Mouse (Mus musculus) heart, postnatal 4 days (tissue): ENCODE results near the gene Vipr1. TPM values are rescaled to one million over a fixed set of nuclear protein-coding genes. Genes with fewer than 3 reads are reported as not detected.

ENCODE experiments used
- DNase-seq: peaks from one replicate; pipeline ENCODE4 v3.0.0; 2021
- total RNA-seq, 2 experiments: library from RNA; stranded (reverse); gene quantifications; 2 replicates each; pipeline ENCODE4 v1.2.3; 2021

The Vipr1 gene
- total RNA-seq, 2 experiments from 2014 or later = 0.64 to 2.4 TPM

DNA sequence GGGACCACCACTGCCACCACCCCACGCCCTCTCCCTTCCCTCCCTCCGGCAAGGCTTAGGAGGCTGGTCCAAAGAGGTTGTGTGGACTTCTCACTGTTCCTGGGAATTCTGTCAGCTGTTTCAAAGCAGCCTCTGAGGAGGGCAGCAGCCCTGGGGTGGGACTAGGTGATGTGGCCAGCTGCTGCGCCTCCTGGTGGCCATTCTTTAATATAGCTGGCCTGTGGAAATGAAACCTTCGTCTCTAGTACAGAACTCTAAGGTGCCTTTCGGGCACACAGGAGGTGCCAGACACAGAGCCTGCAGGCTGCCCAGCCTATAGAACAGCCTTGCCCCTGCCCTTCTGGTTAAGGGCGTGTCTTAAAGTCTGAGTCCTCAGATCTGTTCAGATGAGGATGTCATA is 37.0 kb downstream of the Vipr1 start:
- DNase-seq = peak; percentile 73

- DNase-seq = no peak
Measured at GRCm38 (mm10) chr9:121681191-121681590, 38.7 kb downstream of the Vipr1 start.

DNA sequence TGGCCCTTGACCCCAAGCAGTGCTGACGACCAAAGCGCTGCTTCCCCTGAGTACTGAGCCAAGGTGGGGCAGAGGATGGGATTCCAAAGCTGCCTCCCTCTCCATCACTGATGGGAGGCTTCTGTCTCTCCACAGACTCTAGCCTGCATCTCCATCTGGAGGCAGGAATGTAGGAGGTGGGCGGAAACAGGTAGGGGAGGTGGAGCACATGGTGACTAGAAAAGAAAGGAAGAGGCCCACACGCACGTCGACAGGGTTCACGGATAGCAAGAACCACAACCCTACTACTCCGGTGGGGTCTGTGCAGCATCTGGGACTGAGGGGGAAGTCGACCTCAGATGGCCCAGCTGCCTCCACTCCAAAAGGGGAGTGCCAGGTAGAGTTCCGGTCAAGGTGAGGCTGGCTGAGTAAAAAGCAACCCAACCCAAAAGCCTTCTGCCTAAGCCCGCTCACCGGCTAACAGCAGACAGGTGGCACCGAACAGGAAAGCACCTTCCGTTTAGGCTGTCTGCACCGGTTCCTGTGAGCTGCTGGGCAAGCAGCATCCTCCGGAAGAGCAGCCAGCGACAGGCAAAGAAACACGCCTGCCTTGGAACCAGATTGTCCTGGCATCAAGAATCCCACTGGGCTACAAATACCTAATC is 39.6 kb downstream of the Vipr1 start:
- DNase-seq = no peak

GRCm38 (mm10) chr9:121684702-121685101 is 42.2 kb downstream of the Vipr1 start:
- no peak for DNase-seq

GRCm38 (mm10) chr9:121690200-121690651 is 47.7 kb downstream of the Vipr1 start:
- no peak for DNase-seq

DNA sequence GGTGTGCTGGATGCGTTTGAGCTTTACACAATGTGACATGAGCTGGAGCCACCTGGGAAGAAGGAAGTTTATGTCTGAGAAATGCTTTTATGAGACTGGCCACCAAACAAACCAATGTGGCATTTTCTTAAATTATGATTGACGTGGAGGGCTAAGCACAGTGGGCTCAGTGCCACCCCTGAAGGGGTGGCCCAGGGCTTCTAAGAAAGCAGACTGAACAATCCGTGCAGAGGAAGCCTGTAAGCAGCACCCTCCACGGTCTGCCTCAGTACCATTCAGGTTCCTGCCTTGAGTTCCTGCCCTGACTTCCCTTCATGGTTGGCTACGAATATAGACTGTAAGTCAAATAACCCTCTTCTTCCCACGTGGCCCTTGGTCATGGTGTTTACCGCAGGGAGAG is 48.2 kb downstream of the Vipr1 start:
- DNase-seq = no peak

DNA sequence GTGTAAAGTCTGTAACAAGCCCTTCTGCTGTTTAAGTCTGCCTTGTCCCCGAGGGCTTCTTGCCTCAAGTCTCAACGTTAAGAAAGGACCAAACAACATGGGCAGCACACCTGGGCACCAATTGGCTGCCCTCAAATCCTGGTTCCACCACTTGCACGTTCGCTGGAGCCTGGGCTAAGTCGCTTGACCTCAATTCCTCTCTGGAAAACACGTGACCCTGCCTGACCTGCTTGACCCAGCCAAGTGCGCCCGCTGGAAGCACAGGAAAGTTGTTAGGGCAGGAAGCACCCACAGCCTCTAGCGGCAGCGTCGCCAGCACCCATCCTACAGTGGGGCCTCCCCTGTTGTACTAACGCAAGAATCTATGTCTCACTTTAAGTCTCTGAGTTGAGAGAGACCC is 52.2 kb downstream of the Vipr1 start:
- no peak for DNase-seq

DNA sequence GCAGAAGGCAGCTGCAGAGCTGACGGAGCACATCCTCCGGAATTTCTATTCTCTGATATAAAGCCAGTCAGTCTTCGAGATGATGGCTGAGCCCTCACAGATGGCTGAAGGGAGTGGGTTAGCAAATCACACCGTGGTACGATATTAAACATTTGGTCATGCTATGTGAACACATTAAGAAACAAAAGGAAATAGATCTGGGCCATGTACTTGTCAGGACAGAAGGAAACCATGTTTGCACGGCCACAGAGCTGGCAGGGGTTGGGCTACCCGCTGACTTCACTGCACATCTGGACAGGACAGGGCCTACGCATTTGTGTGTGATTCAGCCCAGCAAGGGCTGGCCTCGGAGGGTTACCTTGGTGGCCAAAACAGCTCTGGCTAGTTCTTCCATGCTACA is 54.1 kb downstream of the Vipr1 start:
- DNase-seq = no peak

- peak; percentile 83 for DNase-seq
Measured at GRCm38 (mm10) chr9:121697150-121698049, 54.9 kb downstream of the Vipr1 start.

- no peak for DNase-seq
Measured at GRCm38 (mm10) chr9:121704261-121704645, 61.7 kb downstream of the Vipr1 start.

GRCm38 (mm10) chr9:121704646-121705625 is 62.4 kb downstream of the Vipr1 start, which contains the start of gene Sec22c:
Sec22c (minus strand) TSS chr9:121705490.
- peak; percentile 89 for DNase-seq

DNA sequence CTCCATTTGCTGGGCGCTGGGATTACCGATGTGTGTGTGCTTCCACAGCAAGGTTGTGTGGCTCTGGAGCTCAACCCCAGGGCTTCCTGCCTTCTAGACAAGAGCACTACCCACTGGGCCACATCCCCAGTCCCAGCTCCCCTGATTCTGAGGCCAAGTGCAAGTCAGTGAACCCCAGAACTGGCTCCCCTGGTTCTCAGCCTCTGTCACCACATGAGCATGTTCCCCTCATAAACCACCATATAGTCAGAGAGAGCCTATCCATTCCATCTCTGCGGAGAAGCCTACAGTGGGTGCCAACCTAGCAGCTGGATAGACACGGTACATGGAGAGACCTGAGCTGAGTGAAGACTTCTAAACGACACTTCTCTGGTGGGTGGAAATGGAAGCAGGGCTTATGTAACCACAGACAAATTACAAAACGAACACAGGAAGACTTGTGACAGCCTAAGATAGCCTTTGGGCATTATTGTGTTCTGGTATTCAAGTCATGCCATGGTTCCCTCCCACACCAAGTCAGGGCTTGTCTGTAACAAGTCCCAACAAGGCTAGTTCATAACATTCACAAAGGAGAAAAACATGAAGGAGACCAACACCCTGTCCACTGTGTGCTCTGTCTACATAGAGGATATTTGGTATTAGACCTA is 63.6 kb downstream of the Vipr1 start:
- DNase-seq = no peak

GRCm38 (mm10) chr9:121707801-121708200 is 65.3 kb downstream of the Vipr1 start:
- no peak for DNase-seq

DNA sequence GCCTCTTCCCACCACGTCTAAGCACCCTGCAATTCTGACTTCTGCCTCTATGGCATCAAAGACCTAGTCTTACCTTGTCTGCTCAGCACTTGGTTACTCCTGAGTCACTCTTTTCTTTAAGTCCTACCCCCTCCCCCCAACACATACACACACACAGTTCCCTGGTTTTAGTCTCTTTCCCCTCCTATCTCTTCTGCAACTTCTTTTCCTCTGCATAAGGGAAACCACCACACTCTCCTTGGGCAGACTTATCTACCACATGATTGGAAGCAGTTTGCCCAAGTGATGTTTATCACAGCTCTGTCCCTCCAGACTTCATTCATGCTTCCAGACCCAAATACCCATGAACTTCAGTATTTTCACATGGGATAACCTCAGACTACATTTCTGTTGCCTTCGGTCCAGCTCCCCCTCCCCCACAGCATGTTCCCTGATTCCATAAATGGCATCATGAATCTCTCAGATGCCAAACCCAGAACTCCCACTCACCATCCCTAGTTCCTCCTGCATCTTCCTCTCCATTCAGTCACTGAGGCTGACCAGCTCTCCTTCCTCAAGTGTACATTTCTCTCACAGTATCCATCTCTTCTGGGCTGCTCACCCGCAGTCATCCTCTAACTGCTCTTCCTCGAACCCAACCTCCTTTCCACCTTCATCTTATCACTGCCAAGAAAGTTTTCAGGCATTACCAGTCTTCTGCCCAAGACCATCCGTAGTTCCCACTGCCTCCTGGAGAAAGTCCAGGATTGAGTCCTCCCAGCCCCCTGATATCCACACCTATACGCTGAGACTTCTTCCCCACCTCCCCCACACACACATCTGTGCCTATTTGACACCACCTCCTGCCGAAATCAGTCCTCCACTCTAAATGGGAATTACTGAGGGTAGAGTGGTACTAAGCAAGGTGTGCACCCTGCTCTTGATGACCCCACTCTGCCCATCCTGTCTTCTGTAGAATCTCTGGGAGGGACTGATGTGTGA is 66.3 kb downstream of the Vipr1 start:
- DNase-seq = no peak

- peak; percentile 99 for DNase-seq
Measured at GRCm38 (mm10) chr9:121709898-121710583, 67.5 kb downstream of the Vipr1 start, which contains the start of gene Ss18l2. Ss18l2 (plus strand) TSS chr9:121710329.

DNA sequence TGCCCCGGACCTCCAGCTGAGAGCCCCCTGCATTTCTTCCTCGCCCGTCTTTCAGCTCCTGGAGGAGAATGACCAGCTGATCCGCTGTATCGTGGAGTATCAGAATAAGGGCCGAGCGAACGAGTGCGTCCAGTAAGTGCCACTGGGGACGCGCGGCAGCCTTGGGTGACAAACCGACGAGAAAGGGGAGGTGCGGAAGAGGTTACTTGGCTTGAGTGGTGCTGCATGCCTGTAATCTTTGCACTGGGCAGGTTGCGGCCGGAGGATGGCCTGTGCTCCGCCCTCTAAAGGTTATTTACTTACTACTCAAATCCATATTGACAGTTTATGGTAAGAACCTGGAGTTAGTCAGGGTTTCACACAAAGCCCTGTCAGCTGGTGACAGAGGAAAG is 68.1 kb downstream of the Vipr1 start:
- no peak for DNase-seq

GRCm38 (mm10) chr9:121717048-121717447 is 74.5 kb downstream of the Vipr1 start:
- no peak for DNase-seq

GRCm38 (mm10) chr9:121718070-121718705 is 75.7 kb downstream of the Vipr1 start:
- DNase-seq = no peak

DNA sequence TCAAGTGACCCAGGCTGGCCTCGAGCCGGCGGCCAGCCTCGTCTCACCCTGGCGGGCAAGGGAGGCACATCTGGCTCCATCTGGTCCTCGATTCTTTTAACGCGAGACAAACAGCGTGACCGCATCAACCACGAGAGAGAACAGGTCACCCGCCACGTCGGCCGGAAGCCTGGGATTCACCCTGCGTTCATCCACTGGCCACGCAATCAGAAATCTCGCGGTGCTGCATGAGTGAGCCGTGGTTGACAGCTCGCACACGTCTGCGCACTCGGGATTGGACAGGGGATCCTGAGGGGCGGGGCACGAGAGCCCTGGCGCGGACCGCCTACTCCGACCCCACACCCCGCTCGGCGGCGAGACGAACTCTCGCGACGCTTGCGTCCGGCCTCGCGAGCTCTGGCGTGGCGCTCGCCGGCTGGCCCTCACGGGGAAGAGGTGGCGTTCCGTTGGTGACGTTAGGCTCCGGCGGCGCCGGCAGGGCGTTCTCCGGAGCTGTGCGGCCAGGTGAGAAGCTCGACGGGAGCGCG is 76.3 kb downstream of the Vipr1 start, which contains the start of gene Nktr:
Nktr (plus strand) TSS at position 378 of the 527 bp plus-strand sequence.
- DNase-seq = peak; percentile 98
